Mouse (Mus musculus): ENCODE results near the gene Mecom. TPM values are rescaled to one million over a fixed set of nuclear protein-coding genes. Genes with fewer than 3 reads are reported as not detected.

Mecom gene
- polyA plus RNA-seq, 1 experiment from 2014 or later: 33.2 TPM

DNA sequence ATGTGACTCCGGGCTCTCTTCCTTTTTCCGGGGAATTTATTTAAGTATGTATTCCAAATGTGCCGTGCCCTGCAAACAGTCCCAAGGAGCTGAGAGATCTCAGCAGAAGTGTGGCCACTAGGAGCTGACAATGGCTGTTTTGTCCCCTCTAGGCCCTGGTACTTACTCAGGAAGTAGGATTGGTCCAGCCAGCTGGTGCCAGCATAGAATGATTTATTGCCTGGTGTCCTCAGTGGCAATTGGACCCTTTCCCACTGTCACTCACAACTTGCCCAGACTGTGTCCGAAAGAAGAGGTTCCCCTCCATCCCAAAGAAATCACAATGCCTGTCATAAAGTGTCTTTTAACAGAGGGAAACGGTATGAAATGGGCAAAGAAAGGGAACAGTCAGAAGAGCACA lies 340.4 kb downstream of the Mecom start:
- Histone ChIP-seq H3K4me2 (replicated peaks) (no peak overlapping the region), H3K4me1 (peaks cover 5% of the 10 kb centered on the region; the same call in 1 of the 2 replicates), H3K27me3 (peaks cover 3% of the 10 kb centered on the region), H3K4me3 (no peak overlapping the region), H3K36me3 (no peaks in the 10 kb centered on the region), H3K27ac (replicated peaks) (no peak overlapping the region), H3K9me3 (no peaks in the 10 kb centered on the region; the same call in 1 of the 2 replicates), H3K9ac (replicated peaks) (no peak overlapping the region)
- 56% methylated on average over 5 of the region's 5 CpGs for WGBS
- ATAC-seq (ENCODE audit: low FRiP score, low read depth): no peak

DNA sequence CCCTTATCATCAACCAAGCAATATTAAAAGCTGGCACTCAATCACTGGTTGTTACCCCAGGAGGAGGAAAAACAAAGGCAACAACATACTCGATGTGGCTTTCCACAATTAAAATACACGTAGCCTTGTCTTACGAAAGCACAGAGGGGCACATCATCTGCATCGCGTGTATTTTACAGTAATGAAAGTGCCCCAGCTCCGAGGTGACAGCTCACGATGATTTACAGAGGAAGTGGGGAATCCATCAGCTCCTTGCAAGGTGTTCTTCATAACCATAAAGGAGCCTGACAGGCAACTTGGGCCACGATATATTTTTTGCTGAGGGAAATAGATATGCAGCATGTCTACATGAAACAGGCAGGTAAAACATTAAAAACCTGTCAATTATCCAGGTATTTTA lies 341.7 kb downstream of the Mecom start:
- no peak for ATAC-seq (ENCODE audit: low FRiP score, low read depth)
- Histone ChIP-seq H3K36me3 (no peaks in the 10 kb centered on the region), H3K4me3 (no peak overlapping the region), H3K4me1 (peaks cover 5% of the 10 kb centered on the region; the same call in 1 of the 2 replicates), H3K4me2 (replicated peaks) (no peak overlapping the region), H3K27ac (replicated peaks) (no peak overlapping the region), H3K9me3 (no peaks in the 10 kb centered on the region; the same call in 1 of the 2 replicates), H3K27me3 (no peaks in the 10 kb centered on the region), H3K9ac (replicated peaks) (no peak overlapping the region)
- WGBS: 93% methylated on average over 8 of the region's 8 CpGs

DNA sequence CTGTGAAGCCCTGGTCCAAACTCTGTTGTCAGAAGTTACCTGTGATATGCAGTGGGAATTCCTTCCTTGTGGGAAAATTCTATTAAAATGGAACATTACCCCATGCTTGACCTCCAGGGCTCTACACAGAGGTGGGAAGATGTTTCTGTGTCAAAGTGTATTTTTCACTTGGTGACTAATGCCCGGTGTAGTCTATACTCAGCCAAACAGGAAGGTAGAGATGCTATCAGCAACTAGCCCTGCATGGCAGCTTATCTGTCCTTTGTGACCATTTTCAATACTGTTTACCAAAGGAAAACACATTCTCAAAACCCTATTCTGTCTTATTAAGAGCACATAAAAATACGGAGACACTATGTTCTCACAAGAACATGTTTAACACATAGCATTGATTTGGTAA lies 344.0 kb downstream of the Mecom start:
- WGBS: 86% methylated on average over 2 of the region's 2 CpGs
- H3K9ac ChIP-seq (replicated peaks): no peak overlapping the region
- ATAC-seq (ENCODE audit: low FRiP score, low read depth): no peak

DNA sequence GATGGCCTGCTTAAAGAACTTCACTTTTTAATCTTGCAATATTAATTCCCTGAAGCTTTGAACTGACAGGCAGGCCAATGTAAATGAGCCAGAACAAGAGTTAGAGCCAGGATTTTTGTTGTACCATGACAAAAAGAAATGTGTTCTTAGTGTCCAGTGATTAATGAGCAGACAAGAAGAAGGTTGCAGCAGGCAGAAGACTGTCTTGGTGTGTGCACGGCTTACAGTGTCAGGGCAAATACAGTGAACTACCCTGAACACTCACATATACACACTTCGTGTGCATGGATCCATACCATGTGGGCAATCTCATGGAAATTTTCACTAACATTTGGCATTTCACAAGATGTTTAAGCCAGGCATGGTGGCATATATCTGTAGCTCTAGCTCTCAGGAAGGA lies 349.0 kb downstream of the Mecom start:
- no peaks in the 10 kb centered on the region for H3K36me3 ChIP-seq
- H3K9me3 ChIP-seq: no peaks in the 10 kb centered on the region
- no peaks in the 10 kb centered on the region for H3K27me3 ChIP-seq
- no peak overlapping the region for H3K4me3 ChIP-seq
- no peak overlapping the region for H3K27ac ChIP-seq (replicated peaks)
- no peak overlapping the region for H3K9ac ChIP-seq (replicated peaks)
- WGBS: 86% methylated on average over 2 of the region's 2 CpGs
- no peak overlapping the region for H3K4me2 ChIP-seq (replicated peaks)
- ATAC-seq (ENCODE audit: low FRiP score, low read depth): no peak
- H3K4me1 ChIP-seq: no peaks in the 10 kb centered on the region

More for the DNA sequence above, 344.0 kb downstream of the Mecom start:
- no peak overlapping the region for H3K27ac ChIP-seq (replicated peaks)
- peaks cover 5% of the 10 kb centered on the region; the same call in 1 of the 2 replicates for H3K4me1 ChIP-seq
- no peak overlapping the region for H3K4me3 ChIP-seq
- no peaks in the 10 kb centered on the region for H3K9me3 ChIP-seq
- no peak overlapping the region for H3K4me2 ChIP-seq (replicated peaks)
- H3K36me3 ChIP-seq: no peaks in the 10 kb centered on the region
- no peaks in the 10 kb centered on the region for H3K27me3 ChIP-seq

DNA sequence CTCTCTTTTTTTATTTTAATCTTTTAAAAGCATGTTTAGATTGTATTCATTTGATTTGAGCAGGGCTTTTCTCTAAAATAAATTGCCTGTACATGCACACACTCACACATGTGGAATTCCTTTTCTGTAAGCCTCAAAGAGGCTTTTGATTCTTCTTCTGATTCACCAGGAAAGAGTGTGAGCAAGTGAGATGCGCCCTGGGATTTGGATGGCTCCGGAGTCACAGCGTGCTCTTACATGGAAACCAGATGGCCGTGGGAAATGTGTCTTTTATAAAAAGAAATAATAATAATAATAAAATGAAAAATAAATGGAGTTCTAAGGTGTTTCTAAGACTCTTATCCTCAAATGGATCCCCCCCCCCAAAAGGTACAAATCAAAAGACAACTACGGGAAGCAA lies 349.6 kb downstream of the Mecom start:
- Histone ChIP-seq H3K9ac (replicated peaks) (no peak overlapping the region), H3K36me3 (no peaks in the 10 kb centered on the region), H3K9me3 (no peaks in the 10 kb centered on the region), H3K4me1 (no peaks in the 10 kb centered on the region), H3K27me3 (no peaks in the 10 kb centered on the region), H3K4me3 (no peak overlapping the region), H3K27ac (replicated peaks) (no peak overlapping the region), H3K4me2 (replicated peaks) (no peak overlapping the region)
- 80% methylated on average over 5 of the region's 5 CpGs for WGBS
- ATAC-seq (ENCODE audit: low FRiP score, low read depth): no peak

DNA sequence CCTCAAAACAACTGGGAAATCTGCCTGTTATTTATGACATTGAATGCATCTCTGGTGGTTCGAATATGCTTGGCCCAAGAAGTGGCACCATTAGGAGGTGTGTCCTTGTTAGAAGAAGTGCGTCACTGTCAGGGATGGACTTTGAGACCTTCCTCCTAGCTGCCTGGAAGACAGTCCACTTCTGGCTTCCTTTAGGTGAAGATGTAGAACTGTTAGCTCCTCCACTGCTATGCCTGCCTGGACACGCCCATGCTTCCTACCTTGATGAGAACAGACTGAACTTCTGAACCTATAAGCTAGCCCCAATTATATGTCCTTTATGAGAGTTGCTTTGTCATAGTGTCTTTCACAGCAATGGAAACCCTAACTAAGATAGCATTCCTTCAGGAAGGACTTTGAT lies 352.6 kb downstream of the Mecom start:
- 94% methylated on average over 3 of the region's 3 CpGs for WGBS
- no peaks in the 10 kb centered on the region for H3K36me3 ChIP-seq
- ATAC-seq (ENCODE audit: low FRiP score, low read depth): no peak
- H3K9me3 ChIP-seq: no peaks in the 10 kb centered on the region
- H3K9ac ChIP-seq (replicated peaks): no peak overlapping the region
- peaks cover 2% of the 10 kb centered on the region; the same call in 1 of the 2 replicates for H3K4me1 ChIP-seq
- H3K4me2 ChIP-seq (replicated peaks): no peak overlapping the region
- H3K27me3 ChIP-seq: no peaks in the 10 kb centered on the region
- no peak overlapping the region for H3K27ac ChIP-seq (replicated peaks)
- H3K4me3 ChIP-seq: no peak overlapping the region

DNA sequence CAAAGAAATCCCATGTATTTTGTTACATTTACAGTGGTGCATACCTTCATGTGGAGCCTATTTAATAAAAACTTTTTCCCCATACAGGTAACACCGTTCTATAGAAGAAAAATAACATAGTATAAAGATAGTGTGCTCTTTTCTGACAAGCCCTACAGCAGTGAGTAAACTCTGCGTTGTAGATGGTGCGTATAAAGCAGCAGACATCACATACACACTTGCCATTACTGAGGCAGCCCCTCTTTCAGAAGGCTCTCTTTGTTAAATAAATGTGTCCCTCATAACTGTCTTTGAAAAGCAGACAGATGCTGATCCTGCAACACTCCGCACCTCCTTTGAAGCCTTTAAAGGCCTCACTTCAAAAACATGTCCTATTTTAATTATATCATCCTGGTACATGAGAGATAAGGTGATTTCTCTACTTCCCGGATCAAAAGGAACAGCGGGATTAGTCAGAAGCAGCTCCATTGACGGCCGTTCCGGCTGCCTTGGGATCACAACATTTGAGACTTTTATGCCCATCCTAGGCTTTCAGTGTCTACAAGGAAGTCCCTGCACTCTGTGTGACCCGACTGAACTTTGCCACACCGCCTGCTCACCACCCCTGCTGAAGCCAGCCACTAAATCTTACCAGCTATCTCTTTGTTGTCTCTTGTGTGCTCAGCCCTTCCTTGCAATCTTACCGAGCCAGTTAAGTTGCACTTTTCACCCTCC lies 355.4 kb downstream of the Mecom start:
- Histone ChIP-seq H3K9ac (replicated peaks) (no peak overlapping the region), H3K27me3 (no peaks in the 10 kb centered on the region), H3K9me3 (no peaks in the 10 kb centered on the region), H3K4me3 (no peak overlapping the region), H3K36me3 (no peaks in the 10 kb centered on the region), H3K27ac (replicated peaks) (no peak overlapping the region), H3K4me2 (replicated peaks) (no peak overlapping the region), H3K4me1 (peaks cover 6% of the 10 kb centered on the region; the same call in 1 of the 2 replicates)
- no peak for ATAC-seq (ENCODE audit: low FRiP score, low read depth)
- 24% methylated on average over 12 of the region's 12 CpGs for WGBS

DNA sequence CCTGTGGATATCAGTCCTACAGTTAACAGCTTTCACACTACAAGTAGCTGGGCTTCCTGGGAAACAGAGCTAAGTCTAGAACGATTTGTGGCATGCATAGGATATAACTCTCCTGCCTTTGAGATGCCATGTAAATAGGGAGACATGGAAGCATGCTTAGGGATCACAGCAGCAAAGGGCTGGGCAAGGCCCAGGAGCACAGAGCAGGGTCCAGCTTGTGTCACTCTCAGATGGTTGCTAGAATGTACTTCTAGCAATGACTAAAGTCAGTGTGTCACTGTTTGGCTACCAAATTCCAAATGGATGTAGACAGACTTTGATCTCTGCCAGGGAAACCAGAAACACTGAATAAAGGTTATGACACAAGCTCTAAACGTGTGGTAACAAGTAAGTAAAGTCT lies 358.5 kb downstream of the Mecom start:
- Histone ChIP-seq H3K4me3 (no peak overlapping the region), H3K36me3 (no peaks in the 10 kb centered on the region), H3K27ac (replicated peaks) (no peak overlapping the region), H3K4me2 (replicated peaks) (no peak overlapping the region), H3K9ac (replicated peaks) (no peak overlapping the region), H3K27me3 (no peaks in the 10 kb centered on the region), H3K4me1 (peaks cover 6% of the 10 kb centered on the region; the same call in 1 of the 2 replicates), H3K9me3 (no peaks in the 10 kb centered on the region)
- no peak for ATAC-seq (ENCODE audit: low FRiP score, low read depth)
- WGBS: 80% methylated on average over 2 of the region's 2 CpGs

DNA sequence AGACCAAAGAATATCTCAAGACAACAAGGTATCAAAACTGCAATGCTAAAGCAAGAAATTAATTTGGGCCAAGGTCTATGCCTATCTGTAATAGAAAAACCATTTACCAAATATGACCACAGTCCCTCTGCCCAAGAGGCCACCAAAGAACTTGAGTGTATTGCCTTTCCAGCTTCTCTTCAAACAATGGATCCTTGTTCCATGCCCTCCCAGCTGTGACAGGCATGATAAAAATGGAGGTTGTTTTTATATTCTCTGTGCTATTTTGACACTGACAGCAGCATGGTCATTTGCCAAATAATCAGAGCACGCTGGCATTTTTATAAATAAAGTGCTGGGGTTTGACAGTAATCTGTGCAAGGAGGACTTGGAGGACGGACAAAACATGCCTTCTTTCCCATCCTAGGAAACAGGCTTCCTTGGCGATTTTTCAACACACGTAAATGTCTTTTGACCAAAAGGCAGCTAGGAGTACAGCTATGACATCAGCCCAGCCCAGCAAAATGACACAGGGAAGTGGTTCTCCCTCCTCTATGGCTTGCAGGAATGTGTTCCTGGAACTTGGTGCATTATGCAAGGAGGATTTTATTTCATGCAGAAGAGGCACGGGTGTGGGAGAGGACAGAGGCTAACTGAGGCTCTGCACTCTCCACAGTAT lies 359.9 kb downstream of the Mecom start:
- peaks cover 6% of the 10 kb centered on the region; the same call in 1 of the 2 replicates for H3K4me1 ChIP-seq
- no peaks in the 10 kb centered on the region for H3K36me3 ChIP-seq
- WGBS: 57% methylated on average over 5 of the region's 5 CpGs
- no peak for ATAC-seq (ENCODE audit: low FRiP score, low read depth)
- no peak overlapping the region for H3K9ac ChIP-seq (replicated peaks)
- no peaks in the 10 kb centered on the region for H3K9me3 ChIP-seq
- no peaks in the 10 kb centered on the region for H3K27me3 ChIP-seq
- no peak overlapping the region for H3K4me2 ChIP-seq (replicated peaks)
- H3K27ac ChIP-seq (replicated peaks): no peak overlapping the region
- H3K4me3 ChIP-seq: no peak overlapping the region

DNA sequence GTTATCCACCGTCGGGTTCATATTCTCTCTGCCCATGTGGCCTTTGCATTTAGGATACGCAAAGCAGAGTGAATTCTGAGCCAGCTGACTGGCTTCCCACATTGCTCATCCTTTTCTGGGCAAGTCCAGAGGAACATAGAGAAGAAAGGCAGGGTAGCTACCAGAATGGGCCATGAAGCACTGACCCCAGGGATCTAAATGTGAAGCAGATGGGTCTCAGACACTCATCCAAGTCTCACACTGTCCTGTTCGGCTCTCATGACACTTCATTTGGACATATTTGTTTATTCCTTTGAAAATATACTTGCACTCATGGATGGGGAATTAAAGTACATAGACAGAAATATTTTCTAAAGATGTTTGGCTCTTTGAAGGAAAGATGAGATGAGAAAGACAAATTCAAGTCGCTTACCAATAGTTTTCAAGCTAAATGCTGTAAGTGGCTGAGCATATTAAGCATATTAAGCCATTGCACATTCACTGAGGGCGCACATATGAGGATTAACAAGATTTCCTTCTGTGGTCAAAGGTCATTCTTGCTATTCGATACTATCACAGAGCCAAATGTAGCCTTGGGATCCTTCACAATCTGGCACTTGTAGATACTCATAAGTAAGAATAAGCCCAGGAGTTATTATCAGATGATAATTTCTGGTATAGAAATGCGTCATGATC lies 365.9 kb downstream of the Mecom start:
- H3K36me3 ChIP-seq: no peaks in the 10 kb centered on the region
- H3K9ac ChIP-seq (replicated peaks): no peak overlapping the region
- no peaks in the 10 kb centered on the region for H3K27me3 ChIP-seq
- no peak overlapping the region for H3K4me2 ChIP-seq (replicated peaks)
- no peak overlapping the region for H3K27ac ChIP-seq (replicated peaks)
- H3K4me3 ChIP-seq: no peak overlapping the region
- H3K9me3 ChIP-seq: no peaks in the 10 kb centered on the region
- ATAC-seq (ENCODE audit: low FRiP score, low read depth): no peak
- WGBS: 85% methylated on average over 8 of the region's 8 CpGs
- H3K4me1 ChIP-seq: no peaks in the 10 kb centered on the region

DNA sequence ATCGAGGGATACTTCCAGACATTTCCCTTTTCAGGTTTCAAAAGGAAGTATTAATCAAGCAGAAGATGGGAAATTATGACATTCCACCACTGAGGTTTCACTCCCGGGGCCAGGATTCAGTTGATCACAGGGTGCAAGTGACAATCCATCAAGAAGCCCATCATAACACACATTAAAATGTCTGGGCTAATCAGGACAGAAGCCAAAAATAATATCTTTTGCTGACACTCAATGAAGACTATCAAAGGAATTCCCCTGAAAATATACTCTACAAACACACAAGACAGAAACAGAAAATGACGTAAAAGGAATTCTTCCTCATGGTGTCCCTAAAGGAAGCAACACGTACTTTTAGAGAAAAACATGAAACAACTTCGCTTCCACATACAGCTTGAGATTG lies 371.2 kb downstream of the Mecom start:
- Histone ChIP-seq H3K4me2 (replicated peaks) (no peak overlapping the region), H3K4me1 (no peaks in the 10 kb centered on the region), H3K4me3 (no peak overlapping the region), H3K27me3 (no peaks in the 10 kb centered on the region), H3K9ac (replicated peaks) (no peak overlapping the region), H3K36me3 (0 out of 2 replicates have a peak, but pooled peaks cover 3% of the 10 kb centered on the region), H3K9me3 (peaks cover 4% of the 10 kb centered on the region; the same call in 1 of the 2 replicates), H3K27ac (replicated peaks) (no peak overlapping the region)
- ATAC-seq (ENCODE audit: low FRiP score, low read depth): no peak
- 94% methylated on average over 5 of the region's 5 CpGs for WGBS

DNA sequence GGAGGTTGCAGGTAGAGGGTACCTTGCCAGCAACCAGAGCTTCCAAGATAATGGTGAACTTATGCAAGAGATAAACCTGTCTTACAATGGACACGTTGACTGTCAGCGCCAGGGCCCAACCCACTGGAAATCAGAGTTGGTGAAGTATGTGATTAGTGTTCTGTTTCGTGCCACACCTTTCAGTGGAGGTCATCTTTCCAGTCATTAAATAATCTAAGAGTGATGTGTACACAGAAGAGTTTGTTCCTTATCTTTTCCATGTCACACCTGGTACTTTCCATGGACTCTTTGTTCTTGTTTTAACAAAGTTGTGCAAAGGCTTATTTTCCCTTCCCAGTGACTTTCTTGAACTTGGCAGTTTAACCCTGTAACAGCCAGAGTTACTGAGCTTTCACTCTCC lies 374.0 kb downstream of the Mecom start:
- WGBS: 89% methylated on average over 3 of the region's 3 CpGs
- peaks cover 4% of the 10 kb centered on the region; the same call in 1 of the 2 replicates for H3K9me3 ChIP-seq
- H3K4me1 ChIP-seq: no peaks in the 10 kb centered on the region
- H3K9ac ChIP-seq (replicated peaks): no peak overlapping the region
- no peaks in the 10 kb centered on the region for H3K27me3 ChIP-seq
- H3K27ac ChIP-seq (replicated peaks): no peak overlapping the region
- H3K36me3 ChIP-seq: 0 out of 2 replicates have a peak, but pooled peaks cover 3% of the 10 kb centered on the region
- no peak overlapping the region for H3K4me2 ChIP-seq (replicated peaks)
- no peak overlapping the region for H3K4me3 ChIP-seq
- ATAC-seq (ENCODE audit: low FRiP score, low read depth): no peak
